11 mouse cellular contexts compared by ENCODE assay signal in the genomic region with DNA sequence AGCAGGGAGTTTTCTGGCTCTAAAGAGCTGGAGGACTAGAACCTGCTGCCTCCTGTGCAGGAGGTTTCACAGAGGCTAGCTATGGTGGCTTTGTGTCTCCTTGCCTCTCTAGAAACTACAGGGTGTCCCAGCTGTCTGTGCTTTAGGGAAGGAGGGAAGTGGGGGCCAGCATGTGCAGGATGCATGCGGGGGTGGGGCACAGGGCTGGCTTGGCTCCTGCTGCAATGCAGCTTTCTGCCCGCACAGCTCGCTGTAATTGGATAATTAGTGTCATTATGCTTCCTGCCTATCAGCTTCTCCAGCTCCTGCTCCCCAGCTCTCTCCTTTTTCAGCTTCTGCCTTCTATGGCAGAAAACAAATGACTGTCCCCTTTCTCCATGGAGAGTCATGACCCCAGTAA. TPM values are rescaled to one million over a fixed set of nuclear protein-coding genes. Genes with fewer than 3 reads are reported as not detected.
A peak's percentile ranks its signal among the peaks of the same experiment; 100 is the strongest.
DNase-seq lines count a peak whose midpoint lies in the region; ATAC-seq lines count a peak whose summit lies in the region.
"Had no signal": no experiment of that assay in that cellular context is flagged by ENCODE, and none has a peak within 500 bp of the region (broad histone marks: within the 10 kb centered on the region; RNA-seq: fewer than 3 reads in every experiment).

No protein-coding gene starts in this region.

- no peaks in the 10 kb centered on the region for H3K36me3 ChIP-seq in forebrain, embryonic 16.5 days (ENCODE audit: control insufficient read depth, insufficient read depth)
- H3K36me3 ChIP-seq in midbrain, embryonic 13.5 days = no peaks in the 10 kb centered on the region
- H3K36me3 ChIP-seq: hindbrain, embryonic 15.5 days; liver, embryonic 13.5 days had no signal

- H3K9ac ChIP-seq in forebrain, embryonic 16.5 days (replicated peaks; ENCODE audit: low read depth, low read length) = no peak overlapping the region
- H3K9ac ChIP-seq in midbrain, embryonic 13.5 days (replicated peaks) = no peak overlapping the region
- H3K9ac ChIP-seq: hindbrain, embryonic 15.5 days; liver, embryonic 13.5 days had no signal

- H3K4me1 ChIP-seq in forebrain, embryonic 16.5 days (replicated peaks; ENCODE audit: control insufficient read depth, insufficient read depth, low read length) = no peaks in the 10 kb centered on the region
- H3K4me1 ChIP-seq in midbrain, embryonic 13.5 days (replicated peaks) = 0 out of 2 replicates have a peak, but pooled peaks cover 2% of the 10 kb centered on the region
- H3K4me1 ChIP-seq: hindbrain, embryonic 15.5 days; liver, embryonic 13.5 days had no signal

- WGBS in forebrain, embryonic 16.5 days = 24% methylated on average over 3 of the region's 3 CpGs
- 41% methylated on average over 3 of the region's 3 CpGs for WGBS in midbrain, embryonic 13.5 days

- no peaks in the 10 kb centered on the region for H3K9me3 ChIP-seq in forebrain, embryonic 16.5 days (ENCODE audit: control insufficient read depth, low read length)
- no peaks in the 10 kb centered on the region for H3K9me3 ChIP-seq in midbrain, embryonic 13.5 days
- H3K9me3 ChIP-seq: hindbrain, embryonic 15.5 days; liver, embryonic 13.5 days had no signal

- no peak overlapping the region for H3K27ac ChIP-seq in forebrain, embryonic 16.5 days (ENCODE audit: low read length)
- no peak overlapping the region for H3K27ac ChIP-seq in midbrain, embryonic 13.5 days
- H3K27ac ChIP-seq: hindbrain, embryonic 15.5 days; liver, embryonic 13.5 days; macrophage had no signal

- DNase-seq in layer of hippocampus, adult 11-12 months (ENCODE audit: low spot score) = peak; percentile 69
- DNase-seq in layer of hippocampus, postnatal 25 days (ENCODE audit: extremely low spot score in 1 of 2, low spot score in 1 of 2) = no peak
- peak; percentile 81 for DNase-seq in layer of hippocampus, adult 9-11 months
- peak; percentile 42 for DNase-seq in right cerebral cortex, postnatal 25 days
- no peak for DNase-seq in thymus, postnatal 14 days
- DNase-seq: adrenal gland, postnatal 36 days; liver, embryonic 13.5 days had no signal

- no peak overlapping the region for H3K4me2 ChIP-seq in forebrain, embryonic 16.5 days (ENCODE audit: low read length)
- H3K4me2 ChIP-seq in midbrain, embryonic 13.5 days (replicated peaks) = no peak overlapping the region
- H3K4me2 ChIP-seq: hindbrain, embryonic 15.5 days; liver, embryonic 13.5 days had no signal

- H3K4me3 ChIP-seq in forebrain, embryonic 16.5 days (replicated peaks; ENCODE audit: low read length) = no peak overlapping the region
- no peak overlapping the region for H3K4me3 ChIP-seq in midbrain, embryonic 13.5 days (replicated peaks)
- H3K4me3 ChIP-seq: hindbrain, embryonic 15.5 days; liver, embryonic 13.5 days had no signal

- peak; percentile 76 for ATAC-seq in forebrain, embryonic 16.5 days
- ATAC-seq in midbrain, embryonic 13.5 days = no peak

- no peaks in the 10 kb centered on the region for H3K27me3 ChIP-seq in forebrain, embryonic 16.5 days (replicated peaks; ENCODE audit: control insufficient read depth, insufficient read depth, low read length)
- no peaks in the 10 kb centered on the region for H3K27me3 ChIP-seq in midbrain, embryonic 13.5 days
- H3K27me3 ChIP-seq: hindbrain, embryonic 15.5 days had no signal

RNA-seq across cellular contexts. Expression of gene Atp2b3, which starts 10.0 kb away (rescaled TPM):
- 100 to 1,000 TPM; 145 to 149 TPM for total RNA-seq in layer of hippocampus, postnatal 25 days (2021)
- polyA plus RNA-seq in forebrain, embryonic 16.5 days (2015; fragmentation: Nextera tagmentation; extraction: Ambion mirVana) = 3.7 and 6.1 TPM in 2 replicates
- 2.6 and 2.8 TPM in 2 replicates for polyA plus RNA-seq in midbrain, embryonic 13.5 days (2015; fragmentation: Nextera tagmentation; extraction: Ambion mirVana)

RNA-seq across cellular contexts. Expression of gene Bgn, which starts 29.5 kb away (rescaled TPM):
- 10 to 100 TPM; 16.7 to 17.4 TPM for total RNA-seq in layer of hippocampus, postnatal 25 days (2021)
- 14.9 and 21.1 TPM in 2 replicates for polyA plus RNA-seq in forebrain, embryonic 16.5 days (2015; fragmentation: Nextera tagmentation; extraction: Ambion mirVana)
- polyA plus RNA-seq in midbrain, embryonic 13.5 days (2015; fragmentation: Nextera tagmentation; extraction: Ambion mirVana) = 16.7 and 21.2 TPM in 2 replicates

RNA-seq across cellular contexts. Expression of gene Haus7, which starts 54.1 kb away (rescaled TPM):
- total RNA-seq in layer of hippocampus, postnatal 25 days (2021) = 1 to 10 TPM; 6.9 to 7.5 TPM
- 59.5 and 60.1 TPM in 2 replicates for polyA plus RNA-seq in forebrain, embryonic 16.5 days (2015; fragmentation: Nextera tagmentation; extraction: Ambion mirVana)
- polyA plus RNA-seq in midbrain, embryonic 13.5 days (2015; fragmentation: Nextera tagmentation; extraction: Ambion mirVana) = 72.8 and 80.9 TPM in 2 replicates

Comparison
In these comparisons a context has a peak if more than half of its experiments do, and no peak if none do; other contexts are left out.
1. DNase-seq: peak in layer of hippocampus, adult 11-12 months (single experiment), layer of hippocampus, adult 9-11 months (single experiment) and right cerebral cortex, postnatal 25 days (single experiment); none in layer of hippocampus, postnatal 25 days (0 of 2) and thymus, postnatal 14 days (single experiment).